ENCODE assay signal across 18 mouse cellular contexts in the genomic region with DNA sequence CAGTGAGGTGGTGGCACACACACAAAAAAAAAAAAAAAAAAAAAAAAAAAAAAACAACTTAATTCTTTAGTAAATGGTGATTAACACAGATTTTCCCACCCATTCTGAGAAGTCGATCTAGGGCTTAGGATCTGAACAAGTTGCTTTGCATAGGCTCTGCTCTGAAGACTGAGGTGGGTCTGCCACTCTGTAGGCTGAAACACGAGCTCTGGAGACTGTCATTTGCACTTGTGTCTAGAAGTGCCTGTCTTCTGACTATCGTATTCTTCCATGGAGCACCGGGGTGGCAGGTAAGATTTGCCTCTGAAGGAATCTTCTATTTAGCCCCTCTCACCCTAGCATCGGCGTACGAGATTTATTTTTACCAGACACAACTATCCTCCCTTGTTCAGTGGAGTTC. TPM values are rescaled to one million over a fixed set of nuclear protein-coding genes. Genes with fewer than 3 reads are reported as not detected.
"Had no signal": no experiment of that assay in that cellular context is flagged by ENCODE, and none has a peak within 500 bp of the region (broad histone marks: within the 10 kb centered on the region; RNA-seq: fewer than 3 reads in every experiment).

No protein-coding gene starts in this region.

- H3K4me3 ChIP-seq: lung, embryonic 15.5 days; megakaryocyte, embryonic 14.5 days; midbrain, embryonic 12.5 days; midbrain, embryonic 15.5 days; neural tube, embryonic 12.5 days; stomach, embryonic 15.5 days had no signal

- DNase-seq: liver, postnatal 0 days; lung, adult 2 months; lung, postnatal 14 days; lung, postnatal 36 days; right cerebral cortex, postnatal 14 days; thymus, adult 2 months; thymus, postnatal 25 days; thymus, postnatal 4 days had no signal

- H3K4me1 ChIP-seq: midbrain, embryonic 12.5 days; midbrain, embryonic 15.5 days; neural tube, embryonic 12.5 days had no signal

- H3K9me3 ChIP-seq: lung, embryonic 15.5 days; megakaryocyte, embryonic 14.5 days; midbrain, embryonic 12.5 days; midbrain, embryonic 15.5 days; neural tube, embryonic 12.5 days; stomach, embryonic 15.5 days had no signal

- H3K9ac ChIP-seq: liver, postnatal 0 days; lung, embryonic 15.5 days; midbrain, embryonic 12.5 days; midbrain, embryonic 15.5 days; neural tube, embryonic 12.5 days; stomach, embryonic 15.5 days had no signal

- H3K27me3 ChIP-seq: lung, embryonic 15.5 days; megakaryocyte, embryonic 14.5 days; midbrain, embryonic 12.5 days; neural tube, embryonic 12.5 days; stomach, embryonic 15.5 days had no signal

- H3K27ac ChIP-seq: macrophage; midbrain, embryonic 12.5 days; midbrain, embryonic 15.5 days; neural tube, embryonic 12.5 days had no signal

- H3K36me3 ChIP-seq: lung, embryonic 15.5 days; midbrain, embryonic 12.5 days; midbrain, embryonic 15.5 days; neural tube, embryonic 12.5 days; stomach, embryonic 15.5 days had no signal

RNA-seq across cellular contexts. Expression of a gene that starts 51.9 kb away (rescaled TPM):
- total RNA-seq: megakaryocyte progenitor cell, adult 5-6 weeks; monocyte, adult 5-6 weeks had no signal
- polyA plus RNA-seq: macrophage; spleen, adult 2 months had no signal
